Mouse (Mus musculus): ENCODE measurements at regions not wholly inside any gene's neighbourhood (a gene's known extent, or its start where the extent isn't known, plus 50 kb on each side); places are given as distances from the start of the nearest gene placed in this dataset.

GRCm38 (mm10) chr4:23744079-23744478 lies 752.2 kb upstream of the Mms22l start:
- ATAC-seq (ENCODE audit: low FRiP score, low TSS enrichment): no peak
- no peak overlapping the region for H3K9ac ChIP-seq (replicated peaks; ENCODE audit: low read length)
- H3K27ac ChIP-seq (ENCODE audit: low read length): no peak overlapping the region
- no peak overlapping the region for H3K4me3 ChIP-seq (ENCODE audit: low read length)
- no peaks in the 10 kb centered on the region for H3K27me3 ChIP-seq (ENCODE audit: insufficient read depth, low read length)
- 77% methylated on average over 7 of the region's 7 CpGs for WGBS
- no peak overlapping the region for H3K4me2 ChIP-seq (replicated peaks; ENCODE audit: low read depth, low read length)
- no peaks in the 10 kb centered on the region for H3K36me3 ChIP-seq (ENCODE audit: insufficient read depth, low read length)
- H3K4me1 ChIP-seq (ENCODE audit: insufficient read depth, low read length): no peaks in the 10 kb centered on the region
- no peaks in the 10 kb centered on the region for H3K9me3 ChIP-seq (ENCODE audit: low read length)

- Histone ChIP-seq H3K36me3 (ENCODE audit: insufficient read depth, low read length) (no peaks in the 10 kb centered on the region), H3K27me3 (ENCODE audit: insufficient read depth, low read length) (no peaks in the 10 kb centered on the region), H3K27ac (ENCODE audit: low read length) (no peak overlapping the region), H3K4me1 (ENCODE audit: insufficient read depth, low read length) (no peaks in the 10 kb centered on the region), H3K4me2 (replicated peaks; ENCODE audit: low read depth, low read length) (no peak overlapping the region), H3K9me3 (ENCODE audit: low read length) (no peaks in the 10 kb centered on the region), H3K9ac (replicated peaks; ENCODE audit: low read length) (no peak overlapping the region), H3K4me3 (ENCODE audit: low read length) (no peak overlapping the region)
- ATAC-seq (ENCODE audit: low FRiP score, low TSS enrichment): no peak
Observed at GRCm38 (mm10) chr4:23758005-23758404, 738.2 kb upstream of the Mms22l start.

- Histone ChIP-seq H3K27ac (ENCODE audit: low read length) (no peak overlapping the region), H3K27me3 (ENCODE audit: insufficient read depth, low read length) (no peaks in the 10 kb centered on the region), H3K9ac (replicated peaks; ENCODE audit: low read length) (no peak overlapping the region), H3K4me1 (ENCODE audit: insufficient read depth, low read length) (no peaks in the 10 kb centered on the region), H3K4me2 (replicated peaks; ENCODE audit: low read depth, low read length) (no peak overlapping the region), H3K9me3 (ENCODE audit: low read length) (no peaks in the 10 kb centered on the region), H3K36me3 (ENCODE audit: insufficient read depth, low read length) (no peaks in the 10 kb centered on the region), H3K4me3 (ENCODE audit: low read length) (no peak overlapping the region)
- 79% methylated on average over 4 of the region's 4 CpGs for WGBS
- no peak for ATAC-seq (ENCODE audit: low FRiP score, low TSS enrichment)
Observed at GRCm38 (mm10) chr4:23787417-23788204, 708.6 kb upstream of the Mms22l start.

- no peak overlapping the region for H3K4me3 ChIP-seq (ENCODE audit: low read length)
- H3K9me3 ChIP-seq (ENCODE audit: low read length): no peaks in the 10 kb centered on the region
- H3K27me3 ChIP-seq (ENCODE audit: insufficient read depth, low read length): no peaks in the 10 kb centered on the region
- no peaks in the 10 kb centered on the region for H3K36me3 ChIP-seq (ENCODE audit: insufficient read depth, low read length)
- H3K9ac ChIP-seq (replicated peaks; ENCODE audit: low read length): no peak overlapping the region
- ATAC-seq (ENCODE audit: low FRiP score, low TSS enrichment): no peak
- no peak overlapping the region for H3K27ac ChIP-seq (ENCODE audit: low read length)
- WGBS: 74% methylated on average over 2 of the region's 2 CpGs
- no peak overlapping the region for H3K4me2 ChIP-seq (replicated peaks; ENCODE audit: low read depth, low read length)
- no peaks in the 10 kb centered on the region for H3K4me1 ChIP-seq (ENCODE audit: insufficient read depth, low read length)
Observed at GRCm38 (mm10) chr4:23823516-23823915, 672.7 kb upstream of the Mms22l start.

- no peak overlapping the region for H3K4me3 ChIP-seq (ENCODE audit: low read length)
- H3K27me3 ChIP-seq (ENCODE audit: insufficient read depth, low read length): no peaks in the 10 kb centered on the region
- 0% methylated on average over 2 of the region's 2 CpGs for WGBS
- H3K9me3 ChIP-seq (ENCODE audit: low read length): no peaks in the 10 kb centered on the region
- H3K4me1 ChIP-seq (ENCODE audit: insufficient read depth, low read length): no peaks in the 10 kb centered on the region
- H3K27ac ChIP-seq (ENCODE audit: low read length): no peak overlapping the region
- H3K9ac ChIP-seq (replicated peaks; ENCODE audit: low read length): no peak overlapping the region
- no peak overlapping the region for H3K4me2 ChIP-seq (replicated peaks; ENCODE audit: low read depth, low read length)
- no peaks in the 10 kb centered on the region for H3K36me3 ChIP-seq (ENCODE audit: insufficient read depth, low read length)
- ATAC-seq (ENCODE audit: low FRiP score, low TSS enrichment): no peak
Observed at GRCm38 (mm10) chr4:23826885-23827284, 669.4 kb upstream of the Mms22l start.

GRCm38 (mm10) chr4:23832385-23833164 lies 663.7 kb upstream of the Mms22l start:
- H3K4me3 ChIP-seq (ENCODE audit: low read length): no peak overlapping the region
- no peaks in the 10 kb centered on the region for H3K36me3 ChIP-seq (ENCODE audit: insufficient read depth, low read length)
- 70% methylated on average over 7 of the region's 7 CpGs for WGBS
- H3K9me3 ChIP-seq (ENCODE audit: low read length): no peaks in the 10 kb centered on the region
- no peak for ATAC-seq (ENCODE audit: low FRiP score, low TSS enrichment)
- H3K9ac ChIP-seq (replicated peaks; ENCODE audit: low read length): no peak overlapping the region
- no peaks in the 10 kb centered on the region for H3K4me1 ChIP-seq (ENCODE audit: insufficient read depth, low read length)
- H3K27me3 ChIP-seq (ENCODE audit: insufficient read depth, low read length): no peaks in the 10 kb centered on the region
- no peak overlapping the region for H3K4me2 ChIP-seq (replicated peaks; ENCODE audit: low read depth, low read length)
- no peak overlapping the region for H3K27ac ChIP-seq (ENCODE audit: low read length)

GRCm38 (mm10) chr4:23843609-23844287 lies 652.5 kb upstream of the Mms22l start:
- Histone ChIP-seq H3K9me3 (ENCODE audit: low read length) (no peaks in the 10 kb centered on the region), H3K9ac (replicated peaks; ENCODE audit: low read length) (no peak overlapping the region), H3K4me1 (ENCODE audit: insufficient read depth, low read length) (no peaks in the 10 kb centered on the region), H3K36me3 (ENCODE audit: insufficient read depth, low read length) (no peaks in the 10 kb centered on the region), H3K27me3 (ENCODE audit: insufficient read depth, low read length) (no peaks in the 10 kb centered on the region), H3K4me2 (replicated peaks; ENCODE audit: low read depth, low read length) (no peak overlapping the region), H3K27ac (ENCODE audit: low read length) (no peak overlapping the region), H3K4me3 (ENCODE audit: low read length) (no peak overlapping the region)
- no peak for ATAC-seq (ENCODE audit: low FRiP score, low TSS enrichment)
- WGBS: 80% methylated on average over 4 of the region's 4 CpGs

GRCm38 (mm10) chr4:23844288-23844971 lies 651.8 kb upstream of the Mms22l start:
- no peak for ATAC-seq (ENCODE audit: low FRiP score, low TSS enrichment)
- Histone ChIP-seq H3K4me1 (ENCODE audit: insufficient read depth, low read length) (no peaks in the 10 kb centered on the region), H3K9ac (replicated peaks; ENCODE audit: low read length) (no peak overlapping the region), H3K4me3 (ENCODE audit: low read length) (no peak overlapping the region), H3K4me2 (replicated peaks; ENCODE audit: low read depth, low read length) (no peak overlapping the region), H3K9me3 (ENCODE audit: low read length) (no peaks in the 10 kb centered on the region), H3K36me3 (ENCODE audit: insufficient read depth, low read length) (no peaks in the 10 kb centered on the region), H3K27me3 (ENCODE audit: insufficient read depth, low read length) (no peaks in the 10 kb centered on the region), H3K27ac (ENCODE audit: low read length) (no peak overlapping the region)
- 84% methylated on average over 2 of the region's 2 CpGs for WGBS

- no peaks in the 10 kb centered on the region for H3K27me3 ChIP-seq (ENCODE audit: insufficient read depth, low read length)
- H3K9me3 ChIP-seq (ENCODE audit: low read length): no peaks in the 10 kb centered on the region
- H3K4me3 ChIP-seq (ENCODE audit: low read length): no peak overlapping the region
- H3K9ac ChIP-seq (replicated peaks; ENCODE audit: low read length): no peak overlapping the region
- no peak for ATAC-seq (ENCODE audit: low FRiP score, low TSS enrichment)
- no peak overlapping the region for H3K27ac ChIP-seq (ENCODE audit: low read length)
- WGBS: 69% methylated on average over 5 of the region's 5 CpGs
- H3K4me2 ChIP-seq (replicated peaks; ENCODE audit: low read depth, low read length): no peak overlapping the region
- no peaks in the 10 kb centered on the region for H3K4me1 ChIP-seq (ENCODE audit: insufficient read depth, low read length)
- no peaks in the 10 kb centered on the region for H3K36me3 ChIP-seq (ENCODE audit: insufficient read depth, low read length)
Observed at GRCm38 (mm10) chr4:23845263-23845662, 651.0 kb upstream of the Mms22l start.

Measured in kidney, embryonic 16.5 days (tissue).